Mouse (Mus musculus): ENCODE data around the gene Tmem151b. TPM values are rescaled to one million over a fixed set of nuclear protein-coding genes. Genes with fewer than 3 reads are reported as not detected.

Tmem151b gene
- polyA plus RNA-seq, 1 experiment from 2014 or later = 8.2 TPM

Other genes with a start within 250 kb of the Tmem151b start
- gene Cdc5l, start 115.9 kb downstream of the Tmem151b start, polyA plus RNA-seq (2014; fragmentation: Nextera tagmentation; extraction: Ambion mirVana) = 85.3 and 88.3 TPM in 2 replicates
- gene Spats1, start 74.3 kb downstream of the Tmem151b start, polyA plus RNA-seq (2014; fragmentation: Nextera tagmentation; extraction: Ambion mirVana) = 1.0 and 1.2 TPM in 2 replicates
- 24.6 and 25.2 TPM in 2 replicates for gene Aars2, start 42.8 kb downstream of the Tmem151b start, polyA plus RNA-seq (2014; fragmentation: Nextera tagmentation; extraction: Ambion mirVana)
- 0.95 and 2.0 TPM in 2 replicates for gene Tcte1, start 26.2 kb downstream of the Tmem151b start, polyA plus RNA-seq (2014; fragmentation: Nextera tagmentation; extraction: Ambion mirVana)
- 5.9 and 6.0 TPM in 2 replicates for gene Nfkbie, start 6.0 kb upstream of the Tmem151b start, polyA plus RNA-seq (2014; fragmentation: Nextera tagmentation; extraction: Ambion mirVana)
- 103 and 105 TPM in 2 replicates for gene Slc35b2, start 14.2 kb upstream of the Tmem151b start, polyA plus RNA-seq (2014; fragmentation: Nextera tagmentation; extraction: Ambion mirVana)
- gene Hsp90ab1, start 23.6 kb upstream of the Tmem151b start, polyA plus RNA-seq (2014; fragmentation: Nextera tagmentation; extraction: Ambion mirVana) = 1,787 and 1,872 TPM in 2 replicates
- gene Slc29a1, start 49.9 kb upstream of the Tmem151b start, polyA plus RNA-seq (2014; fragmentation: Nextera tagmentation; extraction: Ambion mirVana) = 56.7 TPM in 2 replicates
- gene Mymx, start 52.4 kb upstream of the Tmem151b start, polyA plus RNA-seq (2014; fragmentation: Nextera tagmentation; extraction: Ambion mirVana) = not detected in 2 replicates
- gene Capn11, start 109.6 kb upstream of the Tmem151b start, polyA plus RNA-seq (2014; fragmentation: Nextera tagmentation; extraction: Ambion mirVana) = 0.44 and 0.69 TPM in 2 replicates
- 107 and 108 TPM in 2 replicates for gene Mrpl14, start 136.6 kb upstream of the Tmem151b start, polyA plus RNA-seq (2014; fragmentation: Nextera tagmentation; extraction: Ambion mirVana)
- 49.8 and 54.5 TPM in 2 replicates for gene Tmem63b, start 137.2 kb upstream of the Tmem151b start, polyA plus RNA-seq (2014; fragmentation: Nextera tagmentation; extraction: Ambion mirVana)
- 0.55 and 0.99 TPM in 2 replicates for gene 1600014C23Rik, start 184.2 kb upstream of the Tmem151b start, polyA plus RNA-seq (2014; fragmentation: Nextera tagmentation; extraction: Ambion mirVana)